ENCODE assay signal across 28 mouse cellular contexts in genomic region chr7:128998759-128999158, GRCm38 (mm10).
DNase-seq lines count a peak whose midpoint lies in the region; ATAC-seq lines count a peak whose summit lies in the region.
"Had no signal": no experiment of that assay in that cellular context is flagged by ENCODE, and none has a peak within 500 bp of the region (broad histone marks: within the 10 kb centered on the region; RNA-seq: fewer than 3 reads in every experiment).

No protein-coding gene starts in this region.

- H3K27ac ChIP-seq in heart, embryonic 10.5 days: no peak overlapping the region
- no peak overlapping the region for H3K27ac ChIP-seq in heart, embryonic 11.5 days (ENCODE audit: low read depth, low read length)
- no peak overlapping the region for H3K27ac ChIP-seq in stomach, embryonic 16.5 days (ENCODE audit: low read length)
- H3K27ac ChIP-seq in limb, embryonic 10.5 days: no peak overlapping the region
- no peak overlapping the region for H3K27ac ChIP-seq in forebrain, embryonic 15.5 days (replicated peaks)
- H3K27ac ChIP-seq: embryonic facial prominence, embryonic 13.5 days; embryonic facial prominence, embryonic 15.5 days; forebrain, embryonic 10.5 days; forebrain, embryonic 12.5 days had no signal

- ATAC-seq in heart, embryonic 11.5 days (replicated peaks; ENCODE audit: insufficient number of reproducible peaks, low FRiP score, low TSS enrichment): no peak
- ATAC-seq in stomach, embryonic 16.5 days (ENCODE audit: insufficient read depth, low FRiP score): peak; percentile 29; the same call in 1 of the 2 replicates
- ATAC-seq in forebrain, embryonic 15.5 days (replicated peaks): no peak
- ATAC-seq: activated CD4-positive, CD25-positive, alpha-beta regulatory T cell, adult 4 months; CD4-positive, CD25-positive, alpha-beta regulatory T cell, adult 4 months; forebrain, embryonic 14.5 days; Patski had no signal

- no peak overlapping the region for H3K4me2 ChIP-seq in heart, embryonic 11.5 days
- H3K4me2 ChIP-seq in stomach, embryonic 16.5 days (ENCODE audit: low read depth, low read length): no peak overlapping the region
- H3K4me2 ChIP-seq in forebrain, embryonic 15.5 days (replicated peaks): no peak overlapping the region
- H3K4me2 ChIP-seq: embryonic facial prominence, embryonic 13.5 days; embryonic facial prominence, embryonic 15.5 days; forebrain, embryonic 12.5 days had no signal

- peak; percentile 48 for DNase-seq in heart, embryonic 10.5 days (ENCODE audit: low spot score)
- DNase-seq in testis, postnatal 10 days (ENCODE audit: low spot score): peak; percentile 32
- DNase-seq in testis, postnatal 14 days (ENCODE audit: low spot score): no peak
- no peak for DNase-seq in limb, embryonic 10.5 days (ENCODE audit: low spot score)
- DNase-seq: adrenal gland, adult 8-10 months; adrenal gland, postnatal 14 days; adrenal gland, postnatal 36 days; B cell, adult 2 months; cerebellum, adult 11 months; cerebellum, adult 18-20 months; cerebellum, adult 8-10 months; cerebellum, adult 9-11 months; cerebellum, postnatal 14 days; cerebellum, postnatal 36 days; embryo, embryonic 11 days had no signal

- no peaks in the 10 kb centered on the region for H3K9me3 ChIP-seq in heart, embryonic 10.5 days
- no peaks in the 10 kb centered on the region for H3K9me3 ChIP-seq in heart, embryonic 11.5 days (replicated peaks; ENCODE audit: control insufficient read depth, low read length)
- no peaks in the 10 kb centered on the region for H3K9me3 ChIP-seq in stomach, embryonic 16.5 days (replicated peaks; ENCODE audit: control insufficient read depth, low read length)
- H3K9me3 ChIP-seq in limb, embryonic 10.5 days (replicated peaks): no peaks in the 10 kb centered on the region
- H3K9me3 ChIP-seq in forebrain, embryonic 15.5 days: no peaks in the 10 kb centered on the region
- H3K9me3 ChIP-seq: embryonic facial prominence, embryonic 13.5 days; embryonic facial prominence, embryonic 15.5 days; forebrain, embryonic 10.5 days; forebrain, embryonic 12.5 days had no signal

- H3K4me3 ChIP-seq in heart, embryonic 10.5 days: no peak overlapping the region
- no peak overlapping the region for H3K4me3 ChIP-seq in heart, embryonic 11.5 days (ENCODE audit: low read depth, low read length)
- H3K4me3 ChIP-seq in stomach, embryonic 16.5 days (replicated peaks; ENCODE audit: low read length): no peak overlapping the region
- no peak overlapping the region for H3K4me3 ChIP-seq in limb, embryonic 10.5 days
- H3K4me3 ChIP-seq in forebrain, embryonic 15.5 days: no peak overlapping the region
- H3K4me3 ChIP-seq: embryonic facial prominence, embryonic 13.5 days; embryonic facial prominence, embryonic 15.5 days; erythroblast, embryonic 14.5 days; forebrain, embryonic 10.5 days; forebrain, embryonic 12.5 days had no signal

- H3K27me3 ChIP-seq in heart, embryonic 10.5 days (ENCODE audit: insufficient read depth, poor library complexity, severe bottlenecking): no peaks in the 10 kb centered on the region
- no peaks in the 10 kb centered on the region for H3K27me3 ChIP-seq in heart, embryonic 11.5 days (ENCODE audit: control insufficient read depth, insufficient read depth, low read length)
- no peaks in the 10 kb centered on the region for H3K27me3 ChIP-seq in stomach, embryonic 16.5 days (ENCODE audit: control insufficient read depth, insufficient read depth, low read length)
- H3K27me3 ChIP-seq in limb, embryonic 10.5 days (ENCODE audit: low read depth, poor library complexity, severe bottlenecking): no peaks in the 10 kb centered on the region
- H3K27me3 ChIP-seq in forebrain, embryonic 15.5 days: no peaks in the 10 kb centered on the region
- H3K27me3 ChIP-seq: embryonic facial prominence, embryonic 13.5 days; embryonic facial prominence, embryonic 15.5 days; forebrain, embryonic 12.5 days; Patski had no signal

- H3K9ac ChIP-seq in heart, embryonic 11.5 days (ENCODE audit: low read depth, low read length): no peak overlapping the region
- no peak overlapping the region for H3K9ac ChIP-seq in stomach, embryonic 16.5 days (ENCODE audit: low read length)
- H3K9ac ChIP-seq in forebrain, embryonic 15.5 days (replicated peaks): no peak overlapping the region
- H3K9ac ChIP-seq: embryonic facial prominence, embryonic 13.5 days; embryonic facial prominence, embryonic 15.5 days; forebrain, embryonic 12.5 days had no signal

- H3K4me1 ChIP-seq in heart, embryonic 10.5 days: no peaks in the 10 kb centered on the region
- no peaks in the 10 kb centered on the region for H3K4me1 ChIP-seq in heart, embryonic 11.5 days (ENCODE audit: control insufficient read depth, insufficient read depth, low read length)
- peaks cover 3% of the 10 kb centered on the region; the same call in 1 of the 2 replicates for H3K4me1 ChIP-seq in stomach, embryonic 16.5 days (ENCODE audit: control insufficient read depth, insufficient read depth, low read length)
- H3K4me1 ChIP-seq in limb, embryonic 10.5 days: no peaks in the 10 kb centered on the region
- H3K4me1 ChIP-seq in forebrain, embryonic 15.5 days: no peaks in the 10 kb centered on the region
- H3K4me1 ChIP-seq: embryonic facial prominence, embryonic 13.5 days; embryonic facial prominence, embryonic 15.5 days; forebrain, embryonic 10.5 days; forebrain, embryonic 12.5 days had no signal

- WGBS in heart, embryonic 10.5 days: 55% methylated on average over 4 of the region's 4 CpGs
- WGBS in heart, embryonic 11.5 days (ENCODE audit: insufficient replicate concordance): 61% methylated on average over 4 of the region's 4 CpGs
- WGBS in stomach, embryonic 16.5 days: 49% methylated on average over 4 of the region's 4 CpGs
- WGBS in limb, embryonic 10.5 days: 53% methylated on average over 4 of the region's 4 CpGs
- WGBS in forebrain, embryonic 15.5 days: 83% methylated on average over 4 of the region's 4 CpGs

- no peaks in the 10 kb centered on the region for H3K36me3 ChIP-seq in heart, embryonic 10.5 days
- H3K36me3 ChIP-seq in heart, embryonic 11.5 days (ENCODE audit: control insufficient read depth, insufficient read depth, low read length): no peaks in the 10 kb centered on the region
- no peaks in the 10 kb centered on the region for H3K36me3 ChIP-seq in stomach, embryonic 16.5 days (ENCODE audit: control insufficient read depth, insufficient read depth, low read length)
- H3K36me3 ChIP-seq in limb, embryonic 10.5 days: no peaks in the 10 kb centered on the region
- H3K36me3 ChIP-seq in forebrain, embryonic 15.5 days: no peaks in the 10 kb centered on the region
- H3K36me3 ChIP-seq: embryonic facial prominence, embryonic 13.5 days; embryonic facial prominence, embryonic 15.5 days; forebrain, embryonic 10.5 days; forebrain, embryonic 12.5 days; G1E had no signal

Comparison
In these comparisons a context has a peak if more than half of its experiments do, and no peak if none do; other contexts are left out.
1. DNase-seq: peak in heart, embryonic 10.5 days (single experiment) and testis, postnatal 10 days (single experiment); none in testis, postnatal 14 days (single experiment) and limb, embryonic 10.5 days (single experiment).